Mouse (Mus musculus) limb, embryonic 14.5 days (tissue): ENCODE results near the gene Ccdc103. TPM values are rescaled to one million over a fixed set of nuclear protein-coding genes. Genes with fewer than 3 reads are reported as not detected.

Experiments
- ATAC-seq: fragments of 200-750 bp; cut with Nextera tagmentation; 2 replicates; pipeline ENCODE4 v1.8.0; 2017; ENCODE audit warnings: low read depth, moderate number of reproducible peaks, moderate TSS enrichment; ENCODE audit not compliant: low FRiP score
- DNase-seq: peaks from one replicate; pipeline ENCODE4 v3.0.0-alpha.2; 2015; ENCODE audit warnings: low spot score
- H3K27ac ChIP-seq: fragments of 300-500 bp; sonication (generic); replicated peaks from 2 replicates; pipeline ENCODE4 v1.5.1; 2014; ENCODE audit warnings: low read depth, mild to moderate bottlenecking, low read length, moderate library complexity, mixed read lengths
- H3K27me3 ChIP-seq: fragments of 300-500 bp; sonication (generic); 2 replicates; pipeline ENCODE4 v1.6.1; 2014; ENCODE audit warnings: low read length, mixed read lengths; ENCODE audit not compliant: control insufficient read depth, insufficient read depth
- H3K36me3 ChIP-seq: fragments of 300-500 bp; sonication (generic); 2 replicates; pipeline ENCODE4 v1.6.1; 2014; ENCODE audit warnings: mild to moderate bottlenecking, low read length, moderate library complexity, mixed read lengths; ENCODE audit not compliant: control insufficient read depth, insufficient read depth
- H3K4me1 ChIP-seq: fragments of 300-500 bp; sonication (generic); 2 replicates; pipeline ENCODE4 v1.6.1; 2014; ENCODE audit warnings: antibody characterized with exemption, low read length, mixed read lengths; ENCODE audit not compliant: control insufficient read depth, insufficient read depth
- H3K4me2 ChIP-seq: fragments of 300-500 bp; sonication (generic); replicated peaks from 2 replicates; pipeline ENCODE4 v1.6.1; 2014; ENCODE audit warnings: low read depth, mild to moderate bottlenecking, low read length, moderate library complexity; ENCODE audit not compliant: severe bottlenecking
- H3K4me3 ChIP-seq: fragments of 300-500 bp; sonication (generic); replicated peaks from 2 replicates; pipeline ENCODE4 v1.5.1; 2014; ENCODE audit warnings: low read length
- H3K9ac ChIP-seq: fragments of 300-500 bp; sonication (generic); 2 replicates; pipeline ENCODE4 v1.6.1; 2014; ENCODE audit warnings: mild to moderate bottlenecking, low read depth, low read length, moderate library complexity; ENCODE audit not compliant: severe bottlenecking
- H3K9me3 ChIP-seq: fragments of 300-500 bp; sonication (generic); 2 replicates; pipeline ENCODE4 v1.6.1; 2016; ENCODE audit warnings: low read length; ENCODE audit not compliant: control insufficient read depth
- POLR2A ChIP-seq: fragments of 200-500 bp; IDR thresholded peaks from 2 replicates; pipeline ENCODE4 v1.8.0; 2012; ENCODE audit warnings: inconsistent platforms, mild to moderate bottlenecking, moderate library complexity, borderline replicate concordance; ENCODE audit not compliant: insufficient read depth, insufficient read length; ENCODE audit errors: extremely low read depth
- WGBS: fragments of 180-500 bp; shearing (Covaris S2); extraction: QIAGEN DNeasy Blood & Tissue Kit; methylation state at CpG from one replicate; pipeline ENCODE4 v1.1.7; 2014; 5-methylcytosine and 5-hydroxymethylcytosine counted together
- polyA plus RNA-seq, 2 experiments: library from polyadenylated mRNA; depleted of rRNA in 1 of 2; stranded (reverse) in 1 of 2; unstranded in 1 of 2; fragments of >200 nt; fragmentation: Nextera tagmentation in 1 of 2; extraction: Ambion mirVana in 1 of 2; gene quantifications; 2 replicates each; pipeline versions ENCODE4 v1.2.1 to v1.2.3; 2012 to 2014

The Ccdc103 gene
- polyA plus RNA-seq, 2 experiments: 0.34 to 1.0 TPM

DNA sequence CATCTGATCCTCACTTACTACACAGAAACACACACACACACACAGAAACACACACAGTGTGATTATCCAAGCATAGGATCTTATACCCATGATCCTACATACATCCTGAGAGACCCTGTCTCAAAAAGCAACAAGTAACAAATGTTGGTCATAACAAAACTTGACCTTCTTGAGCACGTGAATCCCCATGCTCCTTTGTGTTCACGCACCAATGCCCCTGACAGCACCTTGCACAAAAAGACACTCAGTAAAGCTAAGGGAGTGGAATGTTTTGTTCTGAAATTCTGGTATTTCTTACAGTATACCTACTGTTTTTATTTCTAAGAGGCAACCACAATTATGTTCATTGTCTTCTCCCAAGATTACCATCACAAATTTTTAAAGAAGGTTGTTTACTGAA is 1.4 kb upstream of the Ccdc103 start:
- Histone ChIP-seq H3K4me1 (peaks cover 7% of the 10 kb centered on the region; the same call in 1 of the 2 replicates), H3K27ac (no peak overlapping the region), H3K9ac (no peak overlapping the region; the same call in 1 of the 2 replicates), H3K36me3 (peaks cover 24% of the 10 kb centered on the region), H3K27me3 (no peaks in the 10 kb centered on the region), H3K4me3 (no peak overlapping the region; the same call in 1 of the 2 replicates), H3K4me2 (peak overlapping the region; percentile 77), H3K9me3 (no peaks in the 10 kb centered on the region)
- DNase-seq (no peak), ATAC-seq (no peak)
- no peak for TF ChIP-seq POLR2A
- WGBS: 86% methylated on average over 2 of the region's 2 CpGs

- peak overlapping the region; percentile 85 for H3K27ac ChIP-seq
- no peak for TF ChIP-seq POLR2A
- peak; percentile 20; the same call in 1 of the 2 replicates for ATAC-seq
- H3K4me2 ChIP-seq: peak overlapping the region; percentile 77
- H3K9ac ChIP-seq: peak overlapping the region; percentile 69
- peaks cover 7% of the 10 kb centered on the region for H3K36me3 ChIP-seq
- H3K27me3 ChIP-seq: no peaks in the 10 kb centered on the region
- H3K9me3 ChIP-seq: no peaks in the 10 kb centered on the region
- WGBS: 17% methylated on average over 13 of the region's 13 CpGs
- H3K4me3 ChIP-seq: peak overlapping the region; percentile 69
- no peak for DNase-seq
- peaks cover 7% of the 10 kb centered on the region; the same call in 1 of the 2 replicates for H3K4me1 ChIP-seq
Observed at GRCm38 (mm10) chr11:102881314-102882198, 552 bp downstream of the Ccdc103 start.

- whole genome bisulfite sequencing: 59% methylated on average over 10 of the region's 10 CpGs
- no peak for ATAC-seq
- Histone ChIP-seq H3K4me2 (no peak within 1 kb of the TSS), H3K4me3 (no peak within 1 kb of the TSS), H3K36me3 (no peaks in the 10 kb centered on the region), H3K4me1 (peaks cover 5% of the 10 kb centered on the region; the same call in 1 of the 2 replicates), H3K27me3 (no peaks in the 10 kb centered on the region), H3K9ac (no peak within 1 kb of the TSS), H3K9me3 (no peaks in the 10 kb centered on the region), H3K27ac (no peak within 1 kb of the TSS)
- no peak for DNase-seq
- no peak for TF ChIP-seq POLR2A
Observed at GRCm38 (mm10) chr11:102884616-102885219, 3.7 kb downstream of the Ccdc103 start, which contains the start of gene Fam187a. Gene Fam187a (plus strand): TSS chr11:102885169.

DNA sequence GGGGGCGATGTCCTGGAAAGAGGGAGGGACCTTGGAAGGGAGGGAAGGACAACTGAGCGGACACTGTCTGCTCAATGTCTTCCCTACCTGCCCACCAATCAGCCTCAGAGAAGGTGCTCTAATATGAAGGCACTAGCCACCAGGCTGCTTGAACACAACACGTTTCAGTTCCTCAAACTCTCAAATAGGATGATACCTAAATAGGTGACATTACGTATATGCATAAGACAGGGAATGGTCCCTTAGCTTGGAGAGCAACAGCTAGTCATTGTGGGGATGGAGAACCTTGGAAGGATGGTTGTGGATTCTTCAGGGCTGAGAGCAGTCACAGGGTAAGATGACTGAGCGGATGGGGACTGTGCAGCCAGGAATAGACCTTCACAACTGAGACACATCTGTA is 6.4 kb downstream of the Ccdc103 start:
- Histone ChIP-seq H3K36me3 (no peaks in the 10 kb centered on the region), H3K9ac (no peak overlapping the region), H3K4me2 (no peak overlapping the region), H3K4me3 (no peak overlapping the region), H3K27ac (no peak overlapping the region), H3K4me1 (no peaks in the 10 kb centered on the region), H3K27me3 (no peaks in the 10 kb centered on the region), H3K9me3 (no peaks in the 10 kb centered on the region)
- WGBS: 81% methylated on average over 5 of the region's 5 CpGs
- TF ChIP-seq POLR2A: no peak
- DNase-seq (no peak), ATAC-seq (no peak)

GRCm38 (mm10) chr11:102888135-102888534 is 7.1 kb downstream of the Ccdc103 start:
- Histone ChIP-seq H3K4me1 (no peaks in the 10 kb centered on the region), H3K9me3 (no peaks in the 10 kb centered on the region), H3K9ac (no peak overlapping the region), H3K4me2 (no peak overlapping the region), H3K27me3 (no peaks in the 10 kb centered on the region), H3K36me3 (no peaks in the 10 kb centered on the region), H3K27ac (no peak overlapping the region), H3K4me3 (no peak overlapping the region)
- no peak for ATAC-seq
- 61% methylated on average over 3 of the region's 3 CpGs for WGBS
- no peak for DNase-seq
- no peak for TF ChIP-seq POLR2A
